Mouse (Mus musculus): ENCODE results near the gene Pkd1l2. TPM values are rescaled to one million over a fixed set of nuclear protein-coding genes. Genes with fewer than 3 reads are reported as not detected.

Gene Pkd1l2
- total and polyA plus RNA-seq, 2 experiments from 2014 or later: 0.01 TPM; not detected in 1

- Histone ChIP-seq H3K4me1 (ENCODE audit: control insufficient read depth, insufficient read depth) (no peaks in the 10 kb centered on the region), H3K9me3 (replicated peaks; ENCODE audit: control insufficient read depth, low read length) (no peaks in the 10 kb centered on the region), H3K27ac (ENCODE audit: low read depth) (no peak overlapping the region), H3K4me2 (ENCODE audit: low read depth, low read length) (no peak overlapping the region), H3K36me3 (replicated peaks; ENCODE audit: control insufficient read depth, insufficient read depth, low read length) (no peaks in the 10 kb centered on the region), H3K9ac (replicated peaks; ENCODE audit: low read depth, low read length) (no peak overlapping the region), H3K4me3 (ENCODE audit: low read depth, low read length) (no peak overlapping the region), H3K27me3 (ENCODE audit: control insufficient read depth, insufficient read depth, low read length) (no peaks in the 10 kb centered on the region)
- WGBS: 65% methylated on average over 8 of the region's 8 CpGs
- no peak for DNase-seq (ENCODE audit: low spot score)
- TF ChIP-seq EP300 (IDR thresholded peaks at IDR 0.05; ENCODE audit: low read depth) (no peak), CTCF (IDR thresholded peaks at IDR 0.05; ENCODE audit: low read depth) (no peak)
- ATAC-seq (ENCODE audit: insufficient read depth, low read depth): no peak
These were observed 39.0 kb upstream of the Pkd1l2 start for GRCm38 (mm10) chr8:117121277-117121676.

- Histone ChIP-seq H3K4me1 (ENCODE audit: control insufficient read depth, insufficient read depth) (peaks cover 9% of the 10 kb centered on the region; the same call in 1 of the 2 replicates), H3K4me3 (ENCODE audit: low read depth, low read length) (no peak overlapping the region), H3K9me3 (replicated peaks; ENCODE audit: control insufficient read depth, low read length) (no peaks in the 10 kb centered on the region), H3K9ac (replicated peaks; ENCODE audit: low read depth, low read length) (no peak overlapping the region), H3K27me3 (ENCODE audit: control insufficient read depth, insufficient read depth, low read length) (no peaks in the 10 kb centered on the region), H3K4me2 (ENCODE audit: low read depth, low read length) (no peak overlapping the region), H3K27ac (ENCODE audit: low read depth) (no peak overlapping the region), H3K36me3 (replicated peaks; ENCODE audit: control insufficient read depth, insufficient read depth, low read length) (no peaks in the 10 kb centered on the region)
- TF ChIP-seq CTCF (IDR thresholded peaks at IDR 0.05; ENCODE audit: low read depth): no peak
- no peak for TF ChIP-seq EP300 (IDR thresholded peaks at IDR 0.05; ENCODE audit: low read depth)
- 80% methylated on average over 9 of the region's 9 CpGs for WGBS
- DNase-seq (ENCODE audit: low spot score) (no peak), ATAC-seq (ENCODE audit: insufficient read depth, low read depth) (no peak)
These were observed 36.2 kb upstream of the Pkd1l2 start for GRCm38 (mm10) chr8:117118409-117118808.

DNA sequence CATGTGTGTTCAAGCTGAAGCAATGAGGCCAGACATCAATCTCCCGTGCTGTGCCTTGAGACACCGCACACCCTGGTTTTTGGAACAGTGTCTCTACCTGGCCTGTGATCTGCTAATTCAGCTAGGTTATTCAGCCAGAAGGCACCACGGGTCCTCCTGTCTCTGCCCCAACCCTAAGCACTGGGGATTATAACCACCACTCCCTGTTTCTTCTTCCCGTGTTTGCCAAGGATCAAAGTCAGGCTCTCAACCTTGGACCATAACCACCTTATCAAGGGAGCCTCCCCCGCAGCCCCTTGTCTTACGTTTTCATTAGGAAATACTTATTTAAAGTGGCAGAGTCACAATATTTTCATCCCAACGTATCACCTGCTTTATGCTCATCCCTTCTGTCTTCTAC is 34.3 kb upstream of the Pkd1l2 start:
- H3K27me3 ChIP-seq (ENCODE audit: control insufficient read depth, insufficient read depth, low read length): no peaks in the 10 kb centered on the region
- no peak overlapping the region for H3K9ac ChIP-seq (replicated peaks; ENCODE audit: low read depth, low read length)
- 66% methylated on average over 7 of the region's 7 CpGs for WGBS
- DNase-seq (ENCODE audit: low spot score): no peak
- TF ChIP-seq EP300 (IDR thresholded peaks at IDR 0.05; ENCODE audit: low read depth) (no peak), CTCF (IDR thresholded peaks at IDR 0.05; ENCODE audit: low read depth) (no peak)
- no peaks in the 10 kb centered on the region for H3K36me3 ChIP-seq (replicated peaks; ENCODE audit: control insufficient read depth, insufficient read depth, low read length)
- no peak overlapping the region for H3K4me3 ChIP-seq (ENCODE audit: low read depth, low read length)
- peaks cover 9% of the 10 kb centered on the region; the same call in 1 of the 2 replicates for H3K4me1 ChIP-seq (ENCODE audit: control insufficient read depth, insufficient read depth)
- no peaks in the 10 kb centered on the region for H3K9me3 ChIP-seq (replicated peaks; ENCODE audit: control insufficient read depth, low read length)
- no peak for ATAC-seq (ENCODE audit: insufficient read depth, low read depth)
- H3K4me2 ChIP-seq (ENCODE audit: low read depth, low read length): no peak overlapping the region
- no peak overlapping the region for H3K27ac ChIP-seq (ENCODE audit: low read depth)

- DNase-seq (ENCODE audit: low spot score): no peak
- Histone ChIP-seq H3K4me3 (ENCODE audit: low read depth, low read length) (no peak overlapping the region), H3K9ac (replicated peaks; ENCODE audit: low read depth, low read length) (no peak overlapping the region), H3K27me3 (ENCODE audit: control insufficient read depth, insufficient read depth, low read length) (no peaks in the 10 kb centered on the region), H3K4me2 (ENCODE audit: low read depth, low read length) (0 out of 2 replicates have a peak overlapping the region, but pooled peaks have one; percentile 11), H3K36me3 (replicated peaks; ENCODE audit: control insufficient read depth, insufficient read depth, low read length) (no peaks in the 10 kb centered on the region), H3K27ac (ENCODE audit: low read depth) (no peak overlapping the region), H3K4me1 (ENCODE audit: control insufficient read depth, insufficient read depth) (peaks cover 9% of the 10 kb centered on the region; the same call in 1 of the 2 replicates), H3K9me3 (replicated peaks; ENCODE audit: control insufficient read depth, low read length) (no peaks in the 10 kb centered on the region)
- 11% methylated on average over 13 of the region's 13 CpGs for WGBS
- TF ChIP-seq EP300 (IDR thresholded peaks at IDR 0.05; ENCODE audit: low read depth) (no peak), CTCF (IDR thresholded peaks at IDR 0.05; ENCODE audit: low read depth) (peak; percentile 44)
- 0 out of 2 replicates have a peak, but pooled peaks have one; percentile 20 for ATAC-seq (ENCODE audit: insufficient read depth, low read depth)
These were observed 33.6 kb upstream of the Pkd1l2 start for GRCm38 (mm10) chr8:117115676-117116446.

- DNase-seq (ENCODE audit: low spot score): no peak
- H3K27ac ChIP-seq (ENCODE audit: low read depth): no peak overlapping the region
- no peaks in the 10 kb centered on the region for H3K27me3 ChIP-seq (ENCODE audit: control insufficient read depth, insufficient read depth, low read length)
- no peak for TF ChIP-seq CTCF (IDR thresholded peaks at IDR 0.05; ENCODE audit: low read depth)
- TF ChIP-seq EP300 (IDR thresholded peaks at IDR 0.05; ENCODE audit: low read depth): no peak
- H3K4me3 ChIP-seq (ENCODE audit: low read depth, low read length): no peak overlapping the region
- no peak overlapping the region for H3K9ac ChIP-seq (replicated peaks; ENCODE audit: low read depth, low read length)
- no peak for ATAC-seq (ENCODE audit: insufficient read depth, low read depth)
- H3K36me3 ChIP-seq (replicated peaks; ENCODE audit: control insufficient read depth, insufficient read depth, low read length): no peaks in the 10 kb centered on the region
- H3K4me2 ChIP-seq (ENCODE audit: low read depth, low read length): no peak overlapping the region
- H3K4me1 ChIP-seq (ENCODE audit: control insufficient read depth, insufficient read depth): peaks cover 9% of the 10 kb centered on the region; the same call in 1 of the 2 replicates
- no peaks in the 10 kb centered on the region for H3K9me3 ChIP-seq (replicated peaks; ENCODE audit: control insufficient read depth, low read length)
- 47% methylated on average over 6 of the region's 6 CpGs for WGBS
These were observed 32.8 kb upstream of the Pkd1l2 start for GRCm38 (mm10) chr8:117115094-117115493.

All from heart, postnatal 0 days (tissue).